Mouse (Mus musculus) embryo, embryonic 10.5 days (tissue): ENCODE data around the gene Pcca.

ENCODE experiments used
- DNase-seq: peaks from one replicate; pipeline ENCODE4 v3.0.0-alpha.2; 2015; ENCODE audit warnings: low spot score

Gene Pcca

DNA sequence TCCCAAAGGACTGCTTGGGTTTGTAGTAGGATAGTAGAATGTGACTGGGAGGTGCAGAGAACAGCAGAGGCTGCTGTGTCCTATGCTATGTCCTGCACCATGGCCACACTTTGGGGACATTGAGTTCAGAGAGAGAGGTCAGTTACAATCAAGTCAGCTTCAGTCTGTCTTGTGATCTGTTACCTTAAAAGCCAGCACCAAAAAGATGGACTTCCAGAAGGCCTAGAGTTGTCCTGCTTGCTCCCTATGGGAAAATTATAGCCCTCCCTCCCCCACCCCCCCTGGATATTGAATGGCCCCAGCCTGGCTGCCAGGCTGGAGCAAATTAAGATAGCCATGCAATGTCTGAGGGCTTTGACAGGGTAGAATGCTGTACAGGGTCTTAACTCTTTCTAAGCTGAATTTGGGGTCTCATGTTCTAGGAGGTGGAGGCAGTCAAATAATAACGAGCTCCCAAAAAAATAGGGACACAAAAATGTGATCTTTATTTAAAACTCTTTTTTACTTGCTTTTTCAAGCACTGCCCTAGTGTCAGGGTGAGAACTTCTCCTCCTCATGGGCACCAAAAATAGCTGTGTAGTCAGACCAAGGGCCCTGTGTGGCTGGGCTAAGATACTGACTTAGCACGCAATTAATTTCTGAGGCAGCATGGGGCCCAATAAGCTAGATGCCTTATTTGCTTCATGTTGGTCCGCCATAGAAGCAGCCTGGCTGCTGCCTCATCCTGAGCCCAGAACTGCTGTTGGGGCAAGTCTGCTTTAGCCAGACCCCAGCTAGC, 353.8 kb downstream of the Pcca start:
- DNase-seq: no peak

- DNase-seq: no peak
Measured at GRCm38 (mm10) chr14:122888480-122888872, 354.4 kb downstream of the Pcca start.

GRCm38 (mm10) chr14:122891470-122891968, 357.4 kb downstream of the Pcca start:
- no peak for DNase-seq

DNA sequence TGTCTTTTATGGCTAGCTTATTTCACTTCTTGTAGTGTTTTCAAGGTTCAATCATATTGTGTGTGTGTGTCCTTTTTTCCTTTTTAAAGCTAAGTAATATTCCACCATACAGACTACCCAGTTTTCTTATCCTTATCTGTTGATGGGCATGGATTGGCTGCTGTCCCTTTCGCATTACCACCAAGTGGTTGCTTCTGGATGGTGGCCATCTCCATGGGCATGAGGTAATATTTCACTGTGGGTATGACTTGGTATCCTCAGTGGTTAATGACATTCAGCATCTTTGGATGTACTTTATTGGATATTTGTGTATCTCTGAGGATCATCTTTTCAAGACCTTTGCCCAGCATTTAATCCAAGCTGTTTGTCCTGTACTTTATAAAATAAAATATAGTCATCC, 362.0 kb downstream of the Pcca start:
- DNase-seq: no peak

DNA sequence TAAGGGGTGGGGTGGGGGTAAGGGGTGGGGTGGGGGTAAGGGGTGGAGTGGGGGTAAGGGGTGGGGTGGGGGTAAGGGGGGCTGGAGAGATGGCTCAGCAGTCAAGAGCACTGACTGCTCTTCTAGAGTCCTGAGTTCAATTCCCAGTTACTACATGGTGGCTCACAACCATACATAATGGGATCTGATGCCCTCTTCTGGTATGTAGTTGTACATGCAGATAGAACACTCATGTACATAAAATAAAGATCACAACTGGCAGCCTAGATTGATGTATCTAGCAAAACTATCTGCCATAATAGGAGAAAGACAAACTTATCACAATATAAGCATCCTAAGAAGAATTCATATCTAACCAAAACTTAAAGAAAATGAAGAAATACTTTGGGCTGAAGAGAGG, 364.4 kb downstream of the Pcca start:
- no peak for DNase-seq

DNA sequence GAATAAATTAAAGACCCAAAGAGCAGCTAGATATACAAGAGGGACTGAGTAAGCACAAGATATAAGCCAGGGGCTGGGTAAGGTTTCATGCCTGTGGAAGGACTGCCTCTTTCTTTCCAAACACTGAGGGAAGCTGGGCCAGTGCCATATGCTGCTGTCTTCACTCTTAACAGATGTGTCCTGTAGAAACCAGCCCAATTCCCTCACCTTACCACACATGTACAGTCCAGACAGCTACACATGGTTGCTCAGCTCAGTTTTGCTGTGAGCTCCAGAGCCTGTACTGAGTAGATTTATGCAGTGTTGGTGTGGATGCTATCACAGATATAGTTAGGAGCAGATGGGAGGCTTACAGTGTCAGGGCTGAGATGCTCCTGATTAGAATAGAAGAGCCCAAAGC, 366.6 kb downstream of the Pcca start:
- DNase-seq: no peak

DNA sequence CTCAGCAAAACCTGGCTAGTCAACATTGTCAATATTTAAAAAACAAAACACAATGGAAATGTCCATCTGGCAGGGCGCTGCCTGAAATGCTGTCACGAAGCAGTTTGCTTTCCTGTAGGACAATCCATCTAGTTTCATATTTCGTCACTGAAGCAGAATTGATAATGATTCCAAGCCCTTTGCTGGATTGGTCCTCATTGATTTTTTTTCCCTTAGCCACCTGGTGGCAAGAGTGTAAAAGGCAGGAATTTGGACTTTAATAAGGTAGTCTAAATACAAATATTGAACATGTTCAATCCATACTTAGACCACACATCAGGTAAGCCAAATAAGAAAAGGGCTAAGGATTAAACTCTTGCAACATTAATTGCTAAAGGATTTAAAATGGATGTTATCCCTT, 367.1 kb downstream of the Pcca start:
- DNase-seq: no peak

DNA sequence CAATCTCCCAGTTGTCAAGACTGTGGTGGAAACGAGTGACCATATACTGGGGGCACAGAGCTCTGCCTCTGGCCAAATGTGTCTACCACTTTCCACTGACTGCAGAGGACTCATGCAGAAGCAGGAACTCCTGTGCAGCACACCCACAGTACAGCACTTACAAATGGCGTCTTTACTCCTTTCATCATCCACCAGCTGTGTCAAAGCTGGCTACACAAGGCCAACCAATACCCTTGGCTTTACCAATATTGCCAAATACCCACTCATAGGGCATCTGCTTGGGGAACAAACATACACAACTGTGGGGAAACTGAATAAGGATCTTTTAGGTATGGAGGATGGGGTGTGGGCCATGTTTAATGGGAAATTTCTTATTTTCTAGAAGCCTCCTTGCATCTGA, 367.6 kb downstream of the Pcca start:
- no peak for DNase-seq

DNA sequence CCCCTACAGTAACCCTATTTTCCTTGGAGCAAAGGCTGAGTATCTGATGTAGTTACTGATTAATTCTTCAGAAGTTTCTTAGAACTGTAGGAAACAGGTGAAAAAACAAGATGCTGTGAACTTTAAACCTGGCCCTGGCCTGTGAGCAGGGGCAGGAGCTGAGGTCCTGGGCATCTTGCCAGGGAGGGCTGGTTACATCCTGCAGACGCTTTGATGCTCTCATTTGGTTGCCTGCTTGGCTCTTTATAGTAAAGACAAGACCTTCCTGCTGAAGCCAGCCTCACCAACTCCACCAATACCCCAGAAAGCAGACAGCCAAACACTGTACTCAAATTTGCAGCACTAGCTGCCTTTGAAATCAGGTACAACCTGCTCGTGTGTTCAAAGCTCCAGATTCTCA, 368.0 kb downstream of the Pcca start:
- DNase-seq: no peak

- no peak for DNase-seq
Measured at GRCm38 (mm10) chr14:122902884-122903283, 368.8 kb downstream of the Pcca start.

DNA sequence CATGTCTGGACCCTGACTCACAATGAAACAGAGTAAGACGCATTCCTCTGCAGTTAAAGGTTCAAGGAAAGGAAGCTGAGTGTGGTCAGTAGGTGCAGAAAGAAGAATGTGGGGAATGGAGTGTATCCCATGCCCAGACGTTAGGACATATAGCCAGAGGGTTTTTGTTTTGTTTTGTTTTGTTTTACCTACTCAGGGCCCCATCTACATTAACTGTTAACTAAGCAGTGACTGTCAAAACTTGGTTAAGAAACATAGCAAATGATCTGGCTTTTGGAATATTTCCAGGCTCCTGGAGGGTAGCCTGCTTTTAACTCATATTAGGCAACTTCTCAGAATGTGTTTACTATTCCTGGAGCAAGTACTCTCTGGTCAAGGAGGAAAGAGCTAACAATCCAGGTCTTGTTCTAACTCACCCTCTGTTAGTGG, 369.8 kb downstream of the Pcca start:
- DNase-seq: no peak

GRCm38 (mm10) chr14:122905007-122905406, 370.9 kb downstream of the Pcca start:
- no peak for DNase-seq

GRCm38 (mm10) chr14:122908075-122908474, 374.0 kb downstream of the Pcca start:
- DNase-seq: no peak

DNA sequence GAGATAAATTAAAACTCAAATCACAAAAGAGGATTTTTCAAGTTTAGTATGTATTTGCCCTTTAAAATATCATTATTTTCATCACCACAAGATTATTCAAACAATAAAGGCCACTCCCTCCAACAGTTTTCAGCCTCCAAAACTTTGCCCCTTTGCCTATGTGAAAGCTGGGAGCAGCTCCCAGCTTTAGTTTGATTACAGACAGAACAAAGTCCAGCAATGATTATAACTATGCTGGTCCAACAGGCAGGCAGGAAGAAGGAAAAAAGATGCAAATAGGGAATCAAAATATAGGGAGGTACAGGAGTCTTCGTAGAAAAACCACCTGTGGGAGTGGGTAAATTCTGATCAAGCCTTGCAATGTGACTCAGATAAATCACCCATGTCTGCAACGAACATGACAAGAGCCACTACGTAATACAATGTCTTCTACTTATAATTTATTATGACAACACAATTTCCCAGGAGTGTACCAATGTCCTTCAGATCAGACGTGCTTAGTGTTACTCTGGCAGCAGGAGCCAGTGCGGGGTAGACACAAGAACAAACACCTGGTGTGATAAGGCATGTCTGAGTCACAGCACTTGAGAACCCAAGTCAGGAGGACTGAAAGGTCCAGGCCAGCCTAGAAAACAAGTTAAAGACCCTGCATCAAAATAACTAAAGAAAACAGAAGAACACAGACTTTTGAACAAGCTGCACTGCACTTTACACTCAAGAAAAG, 375.4 kb downstream of the Pcca start:
- DNase-seq: no peak

GRCm38 (mm10) chr14:122911265-122911664, 377.1 kb downstream of the Pcca start:
- no peak for DNase-seq

DNA sequence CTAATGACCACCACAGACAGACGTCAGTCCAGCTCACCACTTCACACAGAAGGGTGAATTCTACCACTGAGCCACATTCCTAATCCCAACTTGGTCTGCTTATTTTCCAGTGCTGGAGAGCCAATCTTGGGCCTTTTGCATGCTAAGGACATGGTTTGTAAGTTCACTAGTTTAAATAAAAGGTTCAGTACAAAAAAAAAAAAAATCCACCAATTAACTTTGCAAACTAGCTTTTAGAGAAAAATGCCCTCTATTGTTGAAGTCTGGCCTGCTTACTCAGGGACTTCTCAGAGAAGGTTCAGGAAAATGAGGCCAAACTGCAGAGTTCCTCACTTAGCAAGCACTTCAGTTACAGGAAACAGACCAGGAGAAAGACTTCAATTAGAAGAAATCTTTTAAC, 378.0 kb downstream of the Pcca start:
- no peak for DNase-seq

DNA sequence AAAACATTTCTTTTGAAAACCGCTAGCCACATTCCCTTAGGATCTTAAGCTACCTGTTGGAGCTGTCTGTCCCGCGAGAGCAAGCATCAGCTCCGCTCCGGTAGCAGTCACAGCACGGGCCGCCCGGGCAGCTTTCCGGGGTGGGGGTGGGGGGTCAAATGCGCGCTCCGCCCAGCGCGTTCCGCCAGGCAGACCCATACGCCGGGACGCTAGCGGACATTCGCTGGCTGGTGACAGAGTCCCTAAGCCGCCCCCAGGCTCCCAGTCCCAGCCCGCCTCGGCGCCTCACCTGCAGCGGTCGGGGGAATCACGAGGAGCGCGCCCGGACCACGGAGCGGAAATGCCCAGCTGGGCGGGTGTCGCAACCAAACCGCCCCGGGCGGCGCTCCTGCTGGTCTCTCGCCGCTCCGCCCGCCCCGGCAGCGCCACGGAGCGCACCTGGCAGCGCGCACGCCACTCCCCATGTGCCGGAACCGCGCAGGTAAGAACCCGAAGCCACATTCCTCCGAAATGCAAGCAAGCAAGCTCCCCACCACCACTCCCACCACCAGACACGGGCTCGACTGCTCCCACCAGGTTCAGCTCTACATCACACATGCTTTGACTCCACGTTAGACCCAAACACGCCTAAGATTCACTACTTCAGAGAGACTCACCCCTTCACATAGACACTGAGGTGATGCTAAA, 378.8 kb downstream of the Pcca start:
- DNase-seq: peak; percentile 65

- DNase-seq: no peak
Measured at GRCm38 (mm10) chr14:122913657-122914056, 379.5 kb downstream of the Pcca start, which contains the start of gene Ggact. TSS of gene Ggact (minus strand) at chr14:122913757.

GRCm38 (mm10) chr14:122917676-122918075, 383.6 kb downstream of the Pcca start:
- DNase-seq: no peak

DNA sequence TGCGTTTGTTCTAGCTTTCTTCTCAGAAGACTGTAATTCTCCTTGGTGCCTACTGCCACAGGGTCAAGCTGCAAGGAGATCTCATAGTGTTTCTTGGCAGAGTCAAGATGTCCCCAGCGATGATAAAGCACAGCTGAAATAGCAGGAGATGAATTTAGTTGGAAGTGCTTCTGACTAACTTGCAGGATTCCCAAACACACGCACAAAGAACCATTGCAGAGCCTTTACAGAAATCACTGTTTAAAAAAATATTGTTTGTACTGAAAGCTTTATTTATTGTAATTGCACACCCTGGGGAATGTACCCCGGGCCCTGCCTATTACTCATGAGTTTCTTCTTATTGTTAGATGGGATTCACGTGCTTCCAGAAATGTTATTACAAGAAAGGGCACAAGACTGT, 385.9 kb downstream of the Pcca start:
- no peak for DNase-seq

- DNase-seq: no peak
Measured at GRCm38 (mm10) chr14:122936460-122936859, 402.3 kb downstream of the Pcca start.
